Mouse (Mus musculus): ENCODE results near the gene Siah1b. TPM values are rescaled to one million over a fixed set of nuclear protein-coding genes. Genes with fewer than 3 reads are reported as not detected.

The Siah1b gene
- polyA plus RNA-seq, 1 experiment = 6.7 TPM

GRCm38 (mm10) chrX:164066185-164066584 is 10.1 kb downstream of the Siah1b start:
- no peak overlapping the region for H3K4me3 ChIP-seq (ENCODE audit: insufficient read depth, low read depth, low read length)
- 2% methylated on average over 2 of the region's 2 CpGs for WGBS
- TF ChIP-seq POLR2A (IDR thresholded peaks at IDR 0.05; ENCODE audit: low read depth, low read length) (no peak), CTCF (conservative IDR thresholded peaks at IDR 0.05; ENCODE audit: insufficient read depth, insufficient read length, low read depth, low read length) (peak; percentile 83)

GRCm38 (mm10) chrX:164059070-164059469 is 17.2 kb downstream of the Siah1b start:
- H3K4me1 ChIP-seq (ENCODE audit: control insufficient read depth, insufficient read depth, low read length) = no peaks in the 10 kb centered on the region
- TF ChIP-seq POLR2A (IDR thresholded peaks at IDR 0.05; ENCODE audit: low read depth, low read length) (no peak), CTCF (conservative IDR thresholded peaks at IDR 0.05; ENCODE audit: insufficient read depth, insufficient read length, low read depth, low read length) (no peak)
- no peaks in the 10 kb centered on the region for H3K27me3 ChIP-seq (replicated peaks; ENCODE audit: control insufficient read depth, insufficient read depth, low read length)
- WGBS = 88% methylated on average over 4 of the region's 4 CpGs
- no peaks in the 10 kb centered on the region for H3K36me3 ChIP-seq (ENCODE audit: control insufficient read depth, insufficient read depth, low read length)
- H3K4me3 ChIP-seq (ENCODE audit: insufficient read depth, low read depth, low read length) = no peak overlapping the region
- no peak overlapping the region for H3K27ac ChIP-seq (ENCODE audit: insufficient read depth, low read depth, low read length)
- DNase-seq = no peak

More at GRCm38 (mm10) chrX:164066185-164066584, 10.1 kb downstream of the Siah1b start:
- Histone ChIP-seq H3K27me3 (replicated peaks; ENCODE audit: control insufficient read depth, insufficient read depth, low read length) (no peaks in the 10 kb centered on the region), H3K4me1 (ENCODE audit: control insufficient read depth, insufficient read depth, low read length) (no peaks in the 10 kb centered on the region; the same call in 1 of the 2 replicates), H3K36me3 (ENCODE audit: control insufficient read depth, insufficient read depth, low read length) (no peaks in the 10 kb centered on the region), H3K27ac (ENCODE audit: insufficient read depth, low read depth, low read length) (no peak overlapping the region)
- DNase-seq = peak; percentile 71

GRCm38 (mm10) chrX:164058523-164058922 is 17.8 kb downstream of the Siah1b start:
- no peak for DNase-seq
- 83% methylated on average over 3 of the region's 3 CpGs for WGBS
- no peaks in the 10 kb centered on the region for H3K4me1 ChIP-seq (ENCODE audit: control insufficient read depth, insufficient read depth, low read length)
- no peak overlapping the region for H3K4me3 ChIP-seq (ENCODE audit: insufficient read depth, low read depth, low read length)
- TF ChIP-seq CTCF (conservative IDR thresholded peaks at IDR 0.05; ENCODE audit: insufficient read depth, insufficient read length, low read depth, low read length) (no peak), POLR2A (IDR thresholded peaks at IDR 0.05; ENCODE audit: low read depth, low read length) (no peak)
- H3K36me3 ChIP-seq (ENCODE audit: control insufficient read depth, insufficient read depth, low read length) = no peaks in the 10 kb centered on the region
- H3K27ac ChIP-seq (ENCODE audit: insufficient read depth, low read depth, low read length) = no peak overlapping the region
- no peaks in the 10 kb centered on the region for H3K27me3 ChIP-seq (replicated peaks; ENCODE audit: control insufficient read depth, insufficient read depth, low read length)

GRCm38 (mm10) chrX:164055726-164056125 is 20.6 kb downstream of the Siah1b start:
- no peaks in the 10 kb centered on the region for H3K27me3 ChIP-seq (replicated peaks; ENCODE audit: control insufficient read depth, insufficient read depth, low read length)
- H3K4me1 ChIP-seq (ENCODE audit: control insufficient read depth, insufficient read depth, low read length) = no peaks in the 10 kb centered on the region
- TF ChIP-seq POLR2A (IDR thresholded peaks at IDR 0.05; ENCODE audit: low read depth, low read length) (no peak), CTCF (conservative IDR thresholded peaks at IDR 0.05; ENCODE audit: insufficient read depth, insufficient read length, low read depth, low read length) (no peak)
- no peak for DNase-seq
- no peak overlapping the region for H3K27ac ChIP-seq (ENCODE audit: insufficient read depth, low read depth, low read length)
- no peaks in the 10 kb centered on the region for H3K36me3 ChIP-seq (ENCODE audit: control insufficient read depth, insufficient read depth, low read length)
- 91% methylated on average over 4 of the region's 4 CpGs for WGBS
- H3K4me3 ChIP-seq (ENCODE audit: insufficient read depth, low read depth, low read length) = no peak overlapping the region

- Histone ChIP-seq H3K36me3 (ENCODE audit: control insufficient read depth, insufficient read depth, low read length) (no peaks in the 10 kb centered on the region), H3K4me3 (ENCODE audit: insufficient read depth, low read depth, low read length) (no peak overlapping the region), H3K4me1 (ENCODE audit: control insufficient read depth, insufficient read depth, low read length) (no peaks in the 10 kb centered on the region), H3K27ac (ENCODE audit: insufficient read depth, low read depth, low read length) (no peak overlapping the region), H3K27me3 (replicated peaks; ENCODE audit: control insufficient read depth, insufficient read depth, low read length) (no peaks in the 10 kb centered on the region)
- DNase-seq = no peak
- TF ChIP-seq POLR2A (IDR thresholded peaks at IDR 0.05; ENCODE audit: low read depth, low read length) = no peak
- TF ChIP-seq CTCF (conservative IDR thresholded peaks at IDR 0.05; ENCODE audit: insufficient read depth, insufficient read length, low read depth, low read length) = no peak
- WGBS = 69% methylated on average over 2 of the region's 2 CpGs
These were observed 29.6 kb downstream of the Siah1b start for GRCm38 (mm10) chrX:164046736-164047135.

GRCm38 (mm10) chrX:164042069-164042468 is 34.2 kb downstream of the Siah1b start:
- Histone ChIP-seq H3K27me3 (replicated peaks; ENCODE audit: control insufficient read depth, insufficient read depth, low read length) (no peaks in the 10 kb centered on the region), H3K4me1 (ENCODE audit: control insufficient read depth, insufficient read depth, low read length) (no peaks in the 10 kb centered on the region), H3K36me3 (ENCODE audit: control insufficient read depth, insufficient read depth, low read length) (no peaks in the 10 kb centered on the region), H3K27ac (ENCODE audit: insufficient read depth, low read depth, low read length) (no peak overlapping the region), H3K4me3 (ENCODE audit: insufficient read depth, low read depth, low read length) (no peak overlapping the region)
- 48% methylated on average over 13 of the region's 13 CpGs for WGBS
- no peak for DNase-seq
- TF ChIP-seq CTCF (conservative IDR thresholded peaks at IDR 0.05; ENCODE audit: insufficient read depth, insufficient read length, low read depth, low read length) = no peak
- no peak for TF ChIP-seq POLR2A (IDR thresholded peaks at IDR 0.05; ENCODE audit: low read depth, low read length)

- Histone ChIP-seq H3K36me3 (ENCODE audit: control insufficient read depth, insufficient read depth, low read length) (no peaks in the 10 kb centered on the region), H3K4me1 (ENCODE audit: control insufficient read depth, insufficient read depth, low read length) (no peaks in the 10 kb centered on the region; the same call in 1 of the 2 replicates), H3K27me3 (replicated peaks; ENCODE audit: control insufficient read depth, insufficient read depth, low read length) (no peaks in the 10 kb centered on the region), H3K27ac (ENCODE audit: insufficient read depth, low read depth, low read length) (no peak overlapping the region), H3K4me3 (ENCODE audit: insufficient read depth, low read depth, low read length) (no peak overlapping the region)
- WGBS = 38% methylated on average over 2 of the region's 2 CpGs
- no peak for TF ChIP-seq POLR2A (IDR thresholded peaks at IDR 0.05; ENCODE audit: low read depth, low read length)
- no peak for TF ChIP-seq CTCF (conservative IDR thresholded peaks at IDR 0.05; ENCODE audit: insufficient read depth, insufficient read length, low read depth, low read length)
- DNase-seq = no peak
These were observed 37.4 kb downstream of the Siah1b start for GRCm38 (mm10) chrX:164038882-164039281.
